Mouse (Mus musculus): ENCODE measurements around the gene Slc8b1. TPM values are rescaled to one million over a fixed set of nuclear protein-coding genes. Genes with fewer than 3 reads are reported as not detected.

The Slc8b1 gene
- total and polyA plus RNA-seq, 2 experiments = 40.6 to 52.4 TPM

DNA sequence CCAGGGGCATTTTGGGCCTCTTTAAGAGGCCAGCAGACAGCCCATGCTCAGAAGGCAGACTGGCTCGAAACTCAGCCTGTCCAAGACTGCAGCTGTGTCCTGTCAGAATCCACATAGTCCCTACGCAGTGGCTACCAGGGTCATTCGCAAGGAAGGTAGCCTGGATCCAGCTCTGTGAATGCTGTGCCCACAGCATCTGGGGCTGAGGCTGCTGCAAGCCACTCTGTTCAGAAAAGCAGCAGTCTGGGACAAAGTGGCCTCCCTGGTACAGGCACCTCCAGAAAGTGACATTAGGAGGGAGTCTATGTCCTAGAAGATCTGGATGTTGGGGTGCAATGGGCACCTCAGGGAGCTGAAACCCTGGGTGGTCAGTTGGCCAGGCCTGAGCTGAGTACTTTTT, 58.8 kb downstream of the Slc8b1 start:
- H3K36me3 ChIP-seq (ENCODE audit: control insufficient read depth, insufficient read depth, low read length) = no peaks in the 10 kb centered on the region
- WGBS = 97% methylated on average over 3 of the region's 3 CpGs
- TF ChIP-seq POLR2A (IDR thresholded peaks at IDR 0.05; ENCODE audit: extremely low read depth, insufficient read depth, low read length) (no peak), CTCF (IDR thresholded peaks at IDR 0.05; ENCODE audit: low read depth, low read length) (no peak)
- peaks cover 18% of the 10 kb centered on the region for H3K79me2 ChIP-seq (ENCODE audit: control insufficient read depth, insufficient read depth, low read length)
- H3K9ac ChIP-seq (ENCODE audit: low read depth, low read length) = no peak overlapping the region
- no peak overlapping the region for H3K27ac ChIP-seq (replicated peaks; ENCODE audit: insufficient read depth, low read depth, low read length)
- H3K27me3 ChIP-seq (ENCODE audit: control insufficient read depth, insufficient read depth, low read length) = no peaks in the 10 kb centered on the region
- DNase-seq (ENCODE audit: extremely low read depth, low read depth, low spot score) = no peak
- peaks cover 47% of the 10 kb centered on the region for H3K4me1 ChIP-seq (ENCODE audit: control insufficient read depth, insufficient read depth, low read length)
- no peak overlapping the region for H3K4me3 ChIP-seq (ENCODE audit: insufficient read depth, low read depth, low read length)

- Histone ChIP-seq H3K27me3 (ENCODE audit: control insufficient read depth, insufficient read depth, low read length) (no peaks in the 10 kb centered on the region), H3K4me1 (ENCODE audit: control insufficient read depth, insufficient read depth, low read length) (peaks cover 45% of the 10 kb centered on the region), H3K79me2 (ENCODE audit: control insufficient read depth, insufficient read depth, low read length) (peaks cover 23% of the 10 kb centered on the region), H3K27ac (replicated peaks; ENCODE audit: insufficient read depth, low read depth, low read length) (no peak overlapping the region), H3K36me3 (ENCODE audit: control insufficient read depth, insufficient read depth, low read length) (no peaks in the 10 kb centered on the region), H3K9ac (ENCODE audit: low read depth, low read length) (no peak overlapping the region), H3K4me3 (ENCODE audit: insufficient read depth, low read depth, low read length) (no peak overlapping the region)
- 84% methylated on average over 11 of the region's 11 CpGs for WGBS
- no peak for DNase-seq (ENCODE audit: extremely low read depth, low read depth, low spot score)
- TF ChIP-seq CTCF (IDR thresholded peaks at IDR 0.05; ENCODE audit: low read depth, low read length) = no peak
- no peak for TF ChIP-seq POLR2A (IDR thresholded peaks at IDR 0.05; ENCODE audit: extremely low read depth, insufficient read depth, low read length)
Measured at GRCm38 (mm10) chr5:120570289-120570897, 59.4 kb downstream of the Slc8b1 start.

DNA sequence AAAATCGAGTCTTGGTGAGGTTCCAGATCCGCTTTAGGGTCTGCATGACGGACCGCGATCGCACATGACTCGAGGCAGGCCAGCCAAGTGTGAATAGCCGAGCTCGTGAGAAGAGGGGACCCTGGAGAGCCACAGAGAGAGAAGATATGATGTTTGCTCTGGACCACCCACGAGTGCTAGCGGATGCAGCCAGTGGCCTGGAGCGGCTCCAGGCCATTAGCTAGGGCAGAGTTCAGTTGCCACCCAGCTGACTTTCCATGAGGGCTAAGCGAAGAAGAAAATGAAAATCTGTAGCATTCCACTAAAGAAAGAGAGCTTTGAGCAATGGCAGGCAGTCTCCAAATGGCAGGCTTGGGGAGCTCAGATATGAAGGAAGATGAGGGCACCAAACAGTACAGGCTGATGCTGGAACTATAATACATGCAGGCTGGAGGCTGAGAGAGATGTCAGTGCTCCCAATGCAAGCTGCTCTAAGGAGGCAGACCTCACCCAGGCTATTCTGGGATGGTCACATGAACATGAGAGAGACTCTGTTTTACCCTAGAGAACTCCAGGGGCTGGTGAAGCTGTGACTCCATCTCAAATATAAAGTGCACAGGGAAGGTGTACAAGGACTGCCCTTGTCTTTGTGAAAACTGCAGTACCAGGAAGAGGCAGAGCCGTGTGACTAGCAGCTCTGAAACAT, 60.2 kb downstream of the Slc8b1 start:
- no peak for DNase-seq (ENCODE audit: extremely low read depth, low read depth, low spot score)
- no peak overlapping the region for H3K27ac ChIP-seq (replicated peaks; ENCODE audit: insufficient read depth, low read depth, low read length)
- no peak for TF ChIP-seq CTCF (IDR thresholded peaks at IDR 0.05; ENCODE audit: low read depth, low read length)
- TF ChIP-seq POLR2A (IDR thresholded peaks at IDR 0.05; ENCODE audit: extremely low read depth, insufficient read depth, low read length) = no peak
- WGBS = 54% methylated on average over 14 of the region's 14 CpGs
- H3K27me3 ChIP-seq (ENCODE audit: control insufficient read depth, insufficient read depth, low read length) = no peaks in the 10 kb centered on the region
- H3K4me3 ChIP-seq (ENCODE audit: insufficient read depth, low read depth, low read length) = no peak overlapping the region
- no peaks in the 10 kb centered on the region for H3K36me3 ChIP-seq (ENCODE audit: control insufficient read depth, insufficient read depth, low read length)
- no peak overlapping the region for H3K9ac ChIP-seq (ENCODE audit: low read depth, low read length)
- peaks cover 23% of the 10 kb centered on the region for H3K79me2 ChIP-seq (ENCODE audit: control insufficient read depth, insufficient read depth, low read length)
- peaks cover 37% of the 10 kb centered on the region for H3K4me1 ChIP-seq (ENCODE audit: control insufficient read depth, insufficient read depth, low read length)

GRCm38 (mm10) chr5:120574469-120575063, 63.6 kb downstream of the Slc8b1 start:
- Histone ChIP-seq H3K36me3 (ENCODE audit: control insufficient read depth, insufficient read depth, low read length) (no peaks in the 10 kb centered on the region), H3K27me3 (ENCODE audit: control insufficient read depth, insufficient read depth, low read length) (no peaks in the 10 kb centered on the region), H3K4me3 (ENCODE audit: insufficient read depth, low read depth, low read length) (no peak overlapping the region), H3K79me2 (ENCODE audit: control insufficient read depth, insufficient read depth, low read length) (peaks cover 36% of the 10 kb centered on the region), H3K9ac (ENCODE audit: low read depth, low read length) (no peak overlapping the region), H3K4me1 (ENCODE audit: control insufficient read depth, insufficient read depth, low read length) (peaks cover 30% of the 10 kb centered on the region), H3K27ac (replicated peaks; ENCODE audit: insufficient read depth, low read depth, low read length) (no peak overlapping the region)
- WGBS = 80% methylated on average over 10 of the region's 10 CpGs
- no peak for DNase-seq (ENCODE audit: extremely low read depth, low read depth, low spot score)
- TF ChIP-seq POLR2A (IDR thresholded peaks at IDR 0.05; ENCODE audit: extremely low read depth, insufficient read depth, low read length) (no peak), CTCF (IDR thresholded peaks at IDR 0.05; ENCODE audit: low read depth, low read length) (no peak)

GRCm38 (mm10) chr5:120576781-120577301, 65.9 kb downstream of the Slc8b1 start:
- Histone ChIP-seq H3K79me2 (ENCODE audit: control insufficient read depth, insufficient read depth, low read length) (peaks cover 35% of the 10 kb centered on the region), H3K9ac (ENCODE audit: low read depth, low read length) (no peak overlapping the region), H3K4me1 (ENCODE audit: control insufficient read depth, insufficient read depth, low read length) (peaks cover 27% of the 10 kb centered on the region), H3K27ac (replicated peaks; ENCODE audit: insufficient read depth, low read depth, low read length) (peak overlapping the region; percentile 49; the same call in 1 of the 2 replicates), H3K4me3 (ENCODE audit: insufficient read depth, low read depth, low read length) (no peak overlapping the region), H3K36me3 (ENCODE audit: control insufficient read depth, insufficient read depth, low read length) (peaks cover 4% of the 10 kb centered on the region; the same call in 1 of the 2 replicates), H3K27me3 (ENCODE audit: control insufficient read depth, insufficient read depth, low read length) (no peaks in the 10 kb centered on the region)
- TF ChIP-seq CTCF (IDR thresholded peaks at IDR 0.05; ENCODE audit: low read depth, low read length) = no peak
- TF ChIP-seq POLR2A (IDR thresholded peaks at IDR 0.05; ENCODE audit: extremely low read depth, insufficient read depth, low read length) = no peak
- WGBS = 50% methylated on average over 11 of the region's 11 CpGs
- DNase-seq (ENCODE audit: extremely low read depth, low read depth, low spot score) = no peak
